Mouse (Mus musculus) cerebellum, adult 2 months (tissue): Measurements from ENCODE around the gene Abcc5.

Experiments used
- CTCF ChIP-seq: fragments of 200-500 bp; IDR thresholded peaks from 2 replicates; pipeline ENCODE4 v1.5.1; 2011; ENCODE audit warnings: low read depth, mild to moderate bottlenecking, control low read depth, low read length, moderate library complexity, borderline replicate concordance; ENCODE audit not compliant: insufficient read depth
- POLR2A ChIP-seq: fragments of 200-500 bp; IDR thresholded peaks from 2 replicates; pipeline ENCODE4 v1.6.1; 2011; ENCODE audit warnings: low read length, control low read depth, borderline replicate concordance; ENCODE audit not compliant: insufficient read depth

GRCm38 (mm10) chr16:20400707-20401591 lies 25.2 kb downstream of the Abcc5 start:
- TF ChIP-seq POLR2A = no peak
- TF ChIP-seq CTCF = no peak
